Mouse (Mus musculus) embryonic facial prominence, embryonic 10.5 days (tissue): ENCODE results near the gene Bcl2l1. TPM values are rescaled to one million over a fixed set of nuclear protein-coding genes. Genes with fewer than 3 reads are reported as not detected.
A peak's percentile ranks its signal among the peaks of the same experiment; 100 is the strongest.

ENCODE experiments used
- DNase-seq: peaks from one replicate; pipeline ENCODE4 v3.0.0-alpha.2; 2017; ENCODE audit warnings: low spot score
- H3K27ac ChIP-seq: fragments of 300-500 bp; sonication (generic); replicated peaks from 2 replicates; pipeline ENCODE4 v1.5.1; 2016; ENCODE audit warnings: mild to moderate bottlenecking
- H3K27me3 ChIP-seq: fragments of 300-500 bp; sonication (generic); replicated peaks from 2 replicates; pipeline ENCODE4 v1.6.1; 2016; ENCODE audit warnings: low read depth, mild to moderate bottlenecking; ENCODE audit not compliant: poor library complexity, severe bottlenecking
- H3K36me3 ChIP-seq: fragments of 300-500 bp; sonication (generic); replicated peaks from 2 replicates; pipeline ENCODE4 v1.6.1; 2016; ENCODE audit warnings: mild to moderate bottlenecking, moderate library complexity
- H3K4me1 ChIP-seq: fragments of 300-500 bp; sonication (generic); 2 replicates; pipeline ENCODE4 v1.6.1; 2016
- H3K4me3 ChIP-seq: fragments of 300-500 bp; sonication (generic); 2 replicates; pipeline ENCODE4 v1.5.1; 2016; ENCODE audit warnings: mild to moderate bottlenecking, moderate library complexity
- H3K9me3 ChIP-seq: fragments of 300-500 bp; sonication (generic); 2 replicates; pipeline ENCODE4 v1.6.1; 2016; ENCODE audit warnings: mild to moderate bottlenecking
- WGBS: fragments of 180-500 bp; shearing (Covaris S2); methylation state at CpG from one replicate; pipeline ENCODE4 v1.1.7; 2016; 5-methylcytosine and 5-hydroxymethylcytosine counted together
- polyA plus RNA-seq: library from polyadenylated mRNA; unstranded; fragments of >200 nt; fragmentation: Nextera tagmentation; extraction: Ambion mirVana; gene quantifications from 2 replicates; pipeline ENCODE4 v1.2.1, GENCODE M21; 2016

Bcl2l1 gene
- polyA plus RNA-seq, 1 experiment from 2014 or later = 106 TPM

DNA sequence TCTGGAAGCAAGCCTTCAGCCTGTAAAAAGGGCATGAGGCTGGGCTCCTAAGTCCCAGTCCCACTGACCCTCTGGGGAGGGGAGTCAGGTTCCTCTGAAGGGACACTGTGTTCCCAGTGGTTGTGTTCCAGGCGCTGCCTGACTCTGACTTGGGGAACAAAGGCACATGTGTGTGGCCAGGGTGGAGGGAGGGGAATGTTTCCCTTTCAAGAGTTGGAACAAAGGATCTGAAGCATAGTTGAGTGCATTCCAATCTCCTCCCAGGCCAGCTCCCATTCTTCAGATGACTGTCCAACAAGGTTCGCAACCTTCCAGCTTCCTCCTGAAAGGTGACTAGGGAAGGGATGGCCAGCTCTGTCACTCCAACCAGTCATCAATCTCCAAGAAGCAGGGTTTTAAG lies 11.2 kb downstream of the Bcl2l1 start:
- peaks cover 64% of the 10 kb centered on the region for H3K4me1 ChIP-seq
- H3K27me3 ChIP-seq = no peaks in the 10 kb centered on the region
- no peak overlapping the region for H3K4me3 ChIP-seq
- WGBS = 23% methylated on average over 2 of the region's 2 CpGs
- peak; percentile 49 for DNase-seq
- peaks cover 73% of the 10 kb centered on the region for H3K36me3 ChIP-seq
- H3K27ac ChIP-seq = peak overlapping the region; percentile 75
- H3K9me3 ChIP-seq = no peaks in the 10 kb centered on the region; the same call in 1 of the 2 replicates

DNA sequence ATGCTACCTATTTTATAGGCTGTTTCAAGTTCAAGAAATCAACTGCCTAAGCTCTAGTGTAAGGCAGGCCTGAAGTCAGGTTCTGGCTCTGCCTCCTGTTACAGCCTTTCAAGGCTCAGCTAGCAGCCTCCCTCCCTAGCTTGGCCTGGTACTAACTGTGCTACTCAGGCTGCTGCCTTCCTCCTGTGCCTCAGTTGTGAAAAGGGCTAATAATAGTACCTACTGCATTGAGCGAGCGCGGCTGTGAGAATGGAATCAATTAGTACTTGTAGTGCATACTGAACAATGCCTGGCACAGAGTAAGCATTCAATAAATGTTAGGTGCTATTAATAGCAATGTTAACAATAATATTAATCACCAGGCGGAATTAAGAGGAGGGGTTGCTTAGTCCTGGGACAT lies 11.6 kb downstream of the Bcl2l1 start:
- no peak for DNase-seq
- peaks cover 60% of the 10 kb centered on the region for H3K4me1 ChIP-seq
- no peaks in the 10 kb centered on the region for H3K27me3 ChIP-seq
- no peak overlapping the region for H3K4me3 ChIP-seq
- peaks cover 68% of the 10 kb centered on the region for H3K36me3 ChIP-seq
- peak overlapping the region; percentile 75 for H3K27ac ChIP-seq
- no peaks in the 10 kb centered on the region; the same call in 1 of the 2 replicates for H3K9me3 ChIP-seq
- 55% methylated on average over 4 of the region's 4 CpGs for WGBS

DNA sequence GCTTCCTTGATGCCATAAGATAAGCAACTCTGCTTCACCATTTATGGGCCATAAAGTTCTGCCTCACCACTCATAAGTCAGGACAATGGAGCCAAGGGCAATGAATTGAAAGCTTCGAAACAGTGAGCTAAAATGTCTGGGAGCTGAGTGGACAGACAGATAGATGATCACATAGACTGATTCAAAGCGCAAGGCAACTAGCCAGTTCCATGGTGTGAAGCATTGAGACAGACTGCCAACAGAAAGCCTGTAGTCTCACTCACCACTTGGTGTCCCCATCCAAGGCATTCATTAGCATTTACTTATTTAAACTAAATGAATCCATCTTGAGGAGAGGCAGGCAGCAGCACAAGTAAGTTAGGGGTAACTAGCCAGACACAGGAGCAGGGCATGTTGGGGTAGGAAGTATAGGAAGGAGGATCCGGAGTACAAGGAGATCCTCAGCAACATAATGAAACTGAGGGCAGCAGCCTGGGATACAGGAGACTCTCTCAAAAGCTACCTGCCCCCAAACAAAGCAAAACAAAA lies 12.4 kb downstream of the Bcl2l1 start:
- DNase-seq = no peak
- Histone ChIP-seq H3K27ac (no peak overlapping the region; the same call in none of the 2 replicates), H3K9me3 (no peaks in the 10 kb centered on the region; the same call in 1 of the 2 replicates), H3K27me3 (no peaks in the 10 kb centered on the region), H3K4me3 (no peak overlapping the region), H3K36me3 (peaks cover 71% of the 10 kb centered on the region), H3K4me1 (peaks cover 58% of the 10 kb centered on the region)
- 91% methylated on average over 3 of the region's 3 CpGs for WGBS

DNA sequence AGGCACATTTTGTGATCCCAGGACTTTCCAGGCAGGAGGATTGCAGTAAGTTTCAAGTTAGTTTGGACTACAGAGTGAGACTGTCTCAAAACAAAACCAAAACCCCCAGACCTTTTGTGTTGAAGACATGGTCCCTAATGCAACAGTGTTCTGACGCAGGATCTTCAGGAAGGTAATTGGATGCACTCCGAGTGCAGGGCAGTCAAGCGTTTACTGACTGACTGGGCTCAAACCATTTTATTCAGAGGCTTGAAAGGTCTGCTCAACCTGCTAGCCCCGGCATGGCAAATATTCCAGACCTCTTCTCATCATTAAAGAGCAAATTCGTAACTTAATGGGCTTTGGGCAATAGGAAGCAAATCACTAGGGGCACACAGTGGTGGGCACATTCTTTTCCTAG lies 12.8 kb downstream of the Bcl2l1 start:
- Histone ChIP-seq H3K4me1 (peaks cover 56% of the 10 kb centered on the region), H3K9me3 (no peaks in the 10 kb centered on the region; the same call in 1 of the 2 replicates)
- 74% methylated on average over 5 of the region's 5 CpGs for WGBS

DNA sequence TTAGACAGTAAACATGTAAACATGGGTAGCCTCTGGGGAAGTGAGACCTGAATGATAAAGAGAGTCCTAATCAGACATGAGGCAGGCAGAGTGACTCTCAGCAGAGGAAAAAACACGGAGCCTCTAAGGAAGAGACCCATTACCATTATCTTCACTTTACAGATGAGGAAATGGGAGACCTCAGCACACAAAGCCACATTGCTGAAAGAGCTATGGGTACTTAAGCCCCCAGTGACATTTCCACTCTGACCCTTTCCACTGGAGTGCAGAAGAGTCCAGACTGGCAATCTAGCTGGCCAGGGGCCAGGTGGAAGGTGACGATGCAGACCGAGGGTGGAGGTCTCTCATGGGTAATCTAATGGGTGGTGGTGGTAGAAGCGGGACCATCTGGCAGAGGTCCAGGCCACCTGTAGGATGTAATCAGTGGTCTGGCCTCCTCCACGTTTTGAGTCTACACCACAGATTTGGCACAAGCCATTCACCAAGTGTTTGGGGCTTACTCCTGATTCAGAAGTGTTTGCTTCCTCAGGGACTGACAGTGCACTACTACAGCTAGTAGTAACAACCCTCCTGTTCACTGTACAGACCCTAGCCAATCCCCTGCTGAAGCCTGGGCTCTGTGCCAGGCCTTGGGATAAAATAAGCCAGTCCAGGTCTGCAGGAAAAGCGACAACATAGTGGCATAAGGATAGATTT lies 13.8 kb downstream of the Bcl2l1 start:
- no peaks in the 10 kb centered on the region; the same call in 1 of the 2 replicates for H3K9me3 ChIP-seq
- 80% methylated on average over 6 of the region's 6 CpGs for WGBS
- 0 out of 2 replicates have a peak overlapping the region, but pooled peaks have one; percentile 7 for H3K27ac ChIP-seq
- no peak overlapping the region for H3K4me3 ChIP-seq
- peaks cover 56% of the 10 kb centered on the region for H3K4me1 ChIP-seq
- H3K36me3 ChIP-seq = peaks cover 67% of the 10 kb centered on the region
- DNase-seq = no peak
- no peaks in the 10 kb centered on the region for H3K27me3 ChIP-seq

More for the DNA sequence above, 12.8 kb downstream of the Bcl2l1 start:
- no peak for DNase-seq
- no peak overlapping the region for H3K27ac ChIP-seq
- H3K27me3 ChIP-seq = no peaks in the 10 kb centered on the region
- peaks cover 67% of the 10 kb centered on the region for H3K36me3 ChIP-seq
- H3K4me3 ChIP-seq = no peak overlapping the region

DNA sequence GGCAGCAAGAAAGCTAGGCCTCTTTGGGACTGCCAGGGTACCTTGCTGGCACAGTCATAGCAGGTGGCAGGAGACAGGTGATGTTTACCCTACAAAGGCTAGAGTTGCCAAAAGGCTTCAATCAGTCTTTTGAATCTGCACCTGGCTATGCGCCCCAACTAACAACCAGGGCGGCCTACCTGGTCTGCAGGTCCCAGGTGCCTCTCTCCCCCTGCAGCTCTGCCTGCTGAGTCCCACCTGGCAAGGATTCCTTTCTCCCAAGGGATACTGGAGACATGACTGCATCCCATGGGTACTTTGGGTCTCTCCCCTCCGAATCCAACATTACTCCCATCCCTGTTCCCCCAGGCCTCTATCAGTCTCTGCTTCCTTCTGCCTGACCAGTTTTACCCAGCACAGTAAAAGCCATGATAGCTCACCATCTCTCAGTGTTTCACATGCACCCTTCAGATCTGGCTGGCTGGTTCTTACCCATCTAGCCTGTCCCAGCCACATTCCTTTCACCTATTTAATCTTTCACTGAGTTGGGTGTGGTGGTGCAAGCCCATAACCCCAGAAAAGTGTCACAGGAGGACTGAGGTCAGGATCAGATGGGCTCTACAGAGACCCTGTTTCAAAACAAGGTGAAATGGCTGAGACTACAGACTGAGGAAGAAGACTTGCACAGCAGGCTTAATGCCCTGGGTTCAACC lies 14.7 kb downstream of the Bcl2l1 start:
- H3K4me1 ChIP-seq = peaks cover 60% of the 10 kb centered on the region
- no peak for DNase-seq
- no peaks in the 10 kb centered on the region for H3K27me3 ChIP-seq
- no peak overlapping the region for H3K4me3 ChIP-seq
- peaks cover 58% of the 10 kb centered on the region for H3K36me3 ChIP-seq
- 87% methylated on average over 3 of the region's 3 CpGs for WGBS
- 0 out of 2 replicates have a peak overlapping the region, but pooled peaks have one; percentile 32 for H3K27ac ChIP-seq
- no peaks in the 10 kb centered on the region; the same call in 1 of the 2 replicates for H3K9me3 ChIP-seq

DNA sequence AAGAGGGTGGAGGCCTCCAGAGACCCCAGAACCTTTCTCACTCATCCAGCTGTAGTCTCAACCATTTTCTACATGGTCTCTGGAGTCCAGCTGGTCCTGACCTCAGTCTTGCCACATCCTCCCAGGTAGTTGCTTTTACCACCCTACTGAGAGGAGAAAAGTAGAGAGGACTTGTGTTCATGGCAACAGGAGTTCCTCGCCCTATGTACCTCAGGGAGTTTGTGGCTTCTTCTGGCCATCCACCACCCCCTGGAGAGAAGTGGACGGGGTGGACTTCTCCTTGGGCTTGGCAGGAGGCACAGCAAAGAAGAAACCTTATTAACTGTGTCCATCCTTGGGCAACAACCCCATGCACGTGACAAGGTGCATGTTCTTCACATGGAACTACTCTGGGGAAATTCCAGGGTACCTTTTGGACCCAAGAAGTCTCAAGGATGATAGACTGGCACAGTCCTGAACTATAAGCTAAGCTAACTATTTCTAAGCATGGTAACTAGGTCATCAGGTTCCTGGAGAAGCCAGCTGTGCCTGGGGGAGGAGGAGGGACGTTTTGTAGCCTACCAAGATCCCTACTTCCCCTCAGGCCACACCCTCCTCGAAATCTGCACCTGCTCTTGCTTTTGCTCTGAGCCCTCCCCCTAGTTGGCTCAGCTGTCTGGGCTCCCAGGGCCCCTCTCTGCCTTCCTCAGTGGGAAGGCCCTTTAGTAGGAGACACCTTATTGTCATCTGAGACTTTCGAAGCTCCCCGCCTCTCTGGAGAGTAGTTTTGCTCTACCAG lies 15.5 kb downstream of the Bcl2l1 start:
- peaks cover 60% of the 10 kb centered on the region for H3K4me1 ChIP-seq

DNA sequence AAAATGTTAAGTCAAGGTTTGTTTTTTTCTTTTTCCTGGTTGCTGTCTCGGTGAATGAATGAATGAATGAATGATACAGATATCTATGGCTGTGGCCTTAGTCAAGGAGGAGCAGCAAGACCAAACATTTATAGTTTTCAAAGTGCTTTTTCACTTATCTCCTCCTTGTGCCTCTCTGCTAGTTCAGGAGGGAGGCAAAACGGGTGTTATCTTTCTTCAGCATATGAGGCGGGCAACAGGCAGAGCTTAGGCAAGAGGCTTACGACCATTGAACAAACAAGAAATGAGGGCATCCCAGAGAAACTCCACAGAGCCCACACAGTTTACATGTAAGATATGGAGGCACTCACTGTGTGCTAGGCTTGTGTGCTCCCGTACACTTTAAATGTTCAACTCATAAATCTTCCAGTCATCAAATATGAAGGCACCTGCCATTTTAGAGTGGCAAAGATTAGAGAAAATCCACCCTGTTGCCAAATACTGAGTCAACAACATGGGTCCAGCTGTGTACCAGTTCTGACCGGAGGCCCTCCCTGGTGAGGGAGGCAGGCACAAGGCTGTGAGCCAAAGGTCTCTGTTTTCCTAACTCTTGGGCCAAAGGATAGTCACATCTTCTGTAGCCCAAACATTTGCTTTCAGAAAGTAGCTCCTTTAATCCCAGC lies 17.2 kb downstream of the Bcl2l1 start:
- Histone ChIP-seq H3K27me3 (no peaks in the 10 kb centered on the region), H3K4me3 (no peak overlapping the region), H3K36me3 (peaks cover 45% of the 10 kb centered on the region), H3K9me3 (no peaks in the 10 kb centered on the region; the same call in 1 of the 2 replicates), H3K4me1 (peaks cover 50% of the 10 kb centered on the region), H3K27ac (no peak overlapping the region; the same call in 1 of the 2 replicates)
- 90% methylated on average over 6 of the region's 6 CpGs for WGBS
- DNase-seq = no peak

More for the DNA sequence above, 15.5 kb downstream of the Bcl2l1 start:
- H3K4me3 ChIP-seq = no peak overlapping the region
- DNase-seq = no peak
- H3K9me3 ChIP-seq = no peaks in the 10 kb centered on the region; the same call in 1 of the 2 replicates
- 0 out of 2 replicates have a peak overlapping the region, but pooled peaks have one; percentile 32 for H3K27ac ChIP-seq
- no peaks in the 10 kb centered on the region for H3K27me3 ChIP-seq
- WGBS = 71% methylated on average over 7 of the region's 7 CpGs
- H3K36me3 ChIP-seq = peaks cover 50% of the 10 kb centered on the region

DNA sequence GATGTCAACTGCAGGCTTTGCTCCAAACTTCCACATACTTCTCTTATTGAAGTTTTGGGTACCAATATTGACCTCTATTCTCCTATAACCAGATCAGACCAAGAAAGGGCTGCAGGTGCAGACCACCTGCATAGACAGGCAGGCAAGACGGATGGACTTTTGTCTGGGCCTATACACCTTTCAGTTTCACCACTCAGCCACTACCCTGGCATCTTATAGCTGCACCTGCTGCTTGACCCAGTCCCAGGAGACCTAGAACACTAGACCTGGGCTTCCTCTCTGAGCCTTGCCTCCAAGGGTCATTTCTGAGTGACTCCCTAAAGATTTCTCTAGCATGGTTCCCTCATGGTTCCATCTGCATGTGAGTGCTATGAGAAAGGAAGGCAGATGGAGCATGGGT lies 18.3 kb downstream of the Bcl2l1 start:
- peaks cover 37% of the 10 kb centered on the region for H3K36me3 ChIP-seq
- no peaks in the 10 kb centered on the region for H3K27me3 ChIP-seq
- no peaks in the 10 kb centered on the region for H3K9me3 ChIP-seq
- peaks cover 45% of the 10 kb centered on the region for H3K4me1 ChIP-seq
- DNase-seq = no peak
- 91% methylated on average over 1 of the region's 1 CpGs for WGBS
- H3K4me3 ChIP-seq = no peak overlapping the region
- H3K27ac ChIP-seq = no peak overlapping the region

DNA sequence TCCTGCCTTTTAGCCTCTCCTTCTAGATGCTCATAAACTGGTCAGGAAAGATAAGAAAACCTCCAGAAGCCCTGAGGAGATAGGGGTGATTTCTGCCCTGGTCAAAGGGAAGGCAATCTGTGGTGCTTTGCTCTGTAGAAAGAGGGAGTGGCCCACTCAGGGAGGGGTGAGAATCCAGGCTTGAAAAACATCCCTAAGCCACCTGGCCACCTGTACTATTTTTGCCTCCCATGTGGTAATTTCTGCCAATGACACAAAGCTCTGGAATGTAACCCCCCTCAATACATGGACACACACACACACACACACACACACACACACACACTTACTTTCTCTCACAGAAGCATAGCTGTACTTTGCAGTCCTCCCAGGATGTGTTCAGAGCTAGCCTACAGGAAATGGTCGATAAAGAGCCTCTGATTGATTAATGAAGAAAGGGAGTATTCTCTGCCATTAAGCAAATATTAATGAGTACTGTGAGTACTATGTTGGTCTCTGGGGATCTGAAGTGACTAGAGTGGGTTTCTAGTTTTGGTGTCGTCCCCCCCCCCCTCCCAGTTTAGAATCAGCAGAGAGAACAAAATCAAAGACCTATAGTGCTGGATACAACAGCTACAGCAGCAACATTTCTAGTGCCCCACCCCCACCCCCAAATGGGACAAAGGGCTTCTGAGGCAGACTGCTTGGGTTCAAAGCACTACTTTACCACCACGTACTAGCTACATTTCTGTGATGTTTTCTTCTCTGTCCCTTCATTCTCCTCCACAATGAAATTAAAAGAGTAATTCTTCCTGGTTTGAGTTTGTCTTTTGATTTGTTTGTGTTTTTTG lies 20.0 kb downstream of the Bcl2l1 start:
- DNase-seq = no peak
- H3K9me3 ChIP-seq = no peaks in the 10 kb centered on the region
- H3K4me3 ChIP-seq = no peak overlapping the region
- H3K4me1 ChIP-seq = peaks cover 30% of the 10 kb centered on the region
- H3K27ac ChIP-seq = no peak overlapping the region; the same call in 1 of the 2 replicates
- no peaks in the 10 kb centered on the region for H3K27me3 ChIP-seq
- H3K36me3 ChIP-seq = peaks cover 26% of the 10 kb centered on the region
- WGBS = 34% methylated on average over 3 of the region's 3 CpGs
